Mouse (Mus musculus) heart, postnatal 0 days (tissue): ENCODE data around the gene Arhgef40.

Experiments used
- CTCF ChIP-seq: IDR thresholded peaks from 2 replicates; pipeline ENCODE4 v1.5.1; 2016; ENCODE audit warnings: antibody characterized with exemption, control low read depth, low read depth
- EP300 ChIP-seq: IDR thresholded peaks from 2 replicates; pipeline ENCODE4 v1.6.1; 2016; ENCODE audit warnings: antibody characterized with exemption, low read depth

DNA sequence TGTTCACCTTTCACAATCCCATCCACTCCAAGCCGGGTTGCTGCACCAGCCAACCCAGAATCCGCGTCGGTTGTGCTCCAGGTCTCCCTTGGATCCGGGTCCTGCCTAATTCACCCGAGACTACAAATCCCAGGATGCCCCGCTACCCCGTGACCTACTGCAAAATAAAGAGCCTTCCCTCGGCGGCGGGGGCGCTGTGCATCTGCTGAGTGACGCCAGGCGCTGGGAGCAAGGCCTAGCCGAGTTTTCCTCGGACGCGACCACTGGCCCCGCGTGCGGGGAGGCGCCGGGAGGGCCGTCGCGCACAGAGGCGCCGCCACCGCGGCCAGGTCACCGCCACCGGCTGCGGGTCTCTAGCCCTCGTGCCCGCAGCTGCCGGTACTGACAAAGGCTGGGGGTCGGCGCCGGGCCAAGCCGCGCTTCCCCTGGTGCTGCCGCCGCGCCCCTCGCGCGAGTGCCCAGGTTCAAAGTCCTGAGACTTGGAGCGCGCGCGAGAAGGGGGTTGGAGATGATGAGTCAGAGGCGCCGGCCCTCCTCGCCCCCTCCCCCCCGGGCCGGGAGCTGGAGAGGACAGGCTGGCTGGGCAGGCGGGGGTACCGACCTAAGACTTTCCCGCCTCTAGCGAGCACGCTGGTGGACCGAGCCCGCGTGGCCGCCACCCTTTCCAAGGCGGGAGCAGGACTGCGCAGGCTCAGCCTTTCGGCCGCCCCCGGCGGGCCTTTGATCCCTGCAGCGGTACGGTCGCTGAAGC, 35.2 kb downstream of the Arhgef40 start:
- peak; percentile 55 for TF ChIP-seq CTCF
- TF ChIP-seq EP300, result no peak
